Mouse (Mus musculus) liver (tissue): ENCODE data around the gene Tubg2.
"Not testable (repeated sequence)": the region's sequence is repeated elsewhere in the genome, so short reads cannot be mapped to it uniquely, and the experiment has no call there.

Experiments used
- DNase-seq: peaks from one replicate; pipeline ENCODE4 v3.0.0-alpha.2; 2020; ENCODE audit warnings: mixed read lengths

Gene Tubg2

DNA sequence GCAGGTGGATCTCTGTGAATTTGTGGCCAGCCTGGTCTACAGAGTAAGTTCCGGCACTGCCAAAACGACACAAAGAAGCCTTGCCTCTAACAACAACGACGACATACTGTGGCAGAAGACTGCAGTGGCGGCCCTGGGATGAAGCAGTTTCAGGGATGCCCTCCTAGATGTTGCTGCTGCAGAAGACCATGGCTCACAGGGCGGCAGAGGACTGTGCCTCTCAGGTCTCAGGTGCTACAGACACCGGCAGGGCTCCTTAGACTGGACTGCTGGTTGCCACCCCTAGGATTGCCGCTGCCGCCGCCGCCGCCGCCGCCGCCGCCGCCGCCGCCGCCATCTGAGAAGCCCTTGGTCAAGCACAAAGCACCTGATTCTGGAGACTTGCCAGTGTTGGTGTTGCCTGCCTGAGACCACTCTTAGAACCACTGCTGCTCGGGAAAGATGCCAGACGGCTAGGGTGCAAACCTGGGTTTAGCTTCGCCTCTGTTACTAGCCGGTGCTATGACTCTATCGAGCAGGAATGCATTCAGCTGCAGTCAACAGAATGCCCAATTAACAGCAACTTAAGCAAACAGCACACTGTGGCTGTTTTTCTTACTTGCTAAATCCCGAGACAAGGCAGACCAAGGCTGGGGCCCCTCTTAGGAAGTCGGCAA, 15.4 kb upstream of the Tubg2 start:
- DNase-seq = no peak

DNA sequence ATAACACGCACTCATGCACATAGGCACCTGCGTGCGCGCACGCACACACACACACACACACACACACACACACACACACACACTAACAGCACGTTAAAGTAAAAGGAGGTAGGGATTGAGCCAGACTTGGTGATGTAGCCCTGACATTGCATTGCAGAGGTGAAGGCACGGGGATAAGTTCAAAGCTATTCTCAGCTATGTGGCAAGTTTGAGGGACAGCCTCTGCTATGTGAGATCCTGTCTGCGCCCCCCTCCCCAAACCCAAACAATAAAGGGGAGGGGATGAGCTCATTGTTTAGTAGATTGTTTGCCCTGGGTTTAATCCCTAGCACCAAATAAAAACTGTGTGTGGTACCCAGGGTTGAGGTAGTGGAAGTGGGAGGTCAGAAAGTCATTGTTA, 14.6 kb upstream of the Tubg2 start:
- no peak for DNase-seq

DNA sequence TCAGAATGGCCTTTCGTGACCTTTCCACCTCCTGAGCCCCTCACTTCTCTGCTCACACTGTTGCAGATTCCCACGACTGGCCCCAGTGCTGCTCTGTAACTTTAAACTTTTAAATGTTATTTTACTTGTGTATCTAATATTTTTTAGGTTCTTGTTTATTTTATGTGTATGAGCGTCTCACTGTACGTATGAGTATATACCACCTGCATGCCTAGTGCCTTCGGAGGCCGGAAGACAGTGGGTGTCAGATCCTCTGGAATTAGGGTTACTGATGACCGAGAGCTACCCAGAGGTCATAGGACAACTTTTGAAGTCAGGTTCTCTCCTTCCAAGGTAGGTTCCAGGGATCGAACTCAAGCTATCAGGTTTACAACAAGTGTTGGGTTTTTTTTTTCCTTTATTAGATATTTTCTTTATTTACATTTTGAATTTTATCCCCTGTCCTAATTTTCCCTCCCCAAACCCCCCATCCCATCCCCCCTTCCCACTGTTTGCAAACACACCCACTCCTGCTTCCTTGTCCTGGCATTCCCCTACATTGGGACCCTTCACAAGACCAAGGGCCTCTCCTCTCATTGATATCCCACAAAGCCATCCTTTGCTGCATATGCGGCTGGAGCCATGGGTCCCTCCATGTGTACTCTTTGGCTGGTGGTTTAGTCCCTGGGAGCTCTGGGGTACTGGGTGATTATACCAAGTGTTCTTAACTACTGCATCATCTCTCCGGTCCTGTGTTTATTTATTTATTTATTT, 13.3 kb upstream of the Tubg2 start:
- no peak for DNase-seq

DNA sequence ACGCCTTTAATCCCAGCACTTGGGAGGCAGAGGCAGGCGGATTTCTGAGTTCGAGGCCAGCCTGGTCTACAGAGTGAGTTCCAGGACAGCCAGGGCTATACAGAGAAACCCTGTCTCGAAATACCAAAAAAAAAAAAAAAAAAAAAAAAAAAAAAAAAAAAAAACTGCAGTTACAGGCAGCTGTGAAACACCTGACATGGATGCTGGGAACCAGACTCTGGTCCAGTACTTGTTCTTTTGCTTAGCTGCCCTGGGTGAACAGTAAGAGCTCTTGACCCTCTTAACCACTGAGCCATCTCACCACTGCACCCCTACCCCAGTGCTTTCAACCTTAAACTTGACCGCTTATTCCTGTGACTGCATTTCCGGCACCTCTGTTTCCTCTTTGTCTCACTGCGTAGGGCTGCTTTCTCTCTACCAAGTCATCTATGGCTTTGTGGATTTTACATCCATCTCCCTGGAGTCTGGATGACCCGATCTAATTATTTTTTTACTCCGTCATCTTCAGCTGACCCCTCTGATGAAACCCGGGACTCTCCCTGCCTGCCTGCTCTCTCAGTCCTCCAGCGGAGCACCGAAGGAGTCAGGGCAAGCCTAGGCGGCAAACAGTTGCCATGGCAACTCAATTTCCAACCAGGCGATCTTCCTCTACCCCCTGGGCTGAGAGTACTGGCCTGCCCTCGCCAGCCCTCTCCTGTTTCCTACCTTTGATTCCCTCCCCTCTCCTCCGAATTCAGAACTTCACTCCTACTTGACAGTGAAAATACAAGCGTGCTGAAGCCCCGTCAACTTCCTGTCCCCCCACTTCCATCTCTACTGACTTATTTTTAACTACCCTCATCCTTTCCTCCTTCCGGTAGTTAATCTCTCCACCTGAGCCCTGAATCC, 12.1 kb upstream of the Tubg2 start:
- DNase-seq = no peak

DNA sequence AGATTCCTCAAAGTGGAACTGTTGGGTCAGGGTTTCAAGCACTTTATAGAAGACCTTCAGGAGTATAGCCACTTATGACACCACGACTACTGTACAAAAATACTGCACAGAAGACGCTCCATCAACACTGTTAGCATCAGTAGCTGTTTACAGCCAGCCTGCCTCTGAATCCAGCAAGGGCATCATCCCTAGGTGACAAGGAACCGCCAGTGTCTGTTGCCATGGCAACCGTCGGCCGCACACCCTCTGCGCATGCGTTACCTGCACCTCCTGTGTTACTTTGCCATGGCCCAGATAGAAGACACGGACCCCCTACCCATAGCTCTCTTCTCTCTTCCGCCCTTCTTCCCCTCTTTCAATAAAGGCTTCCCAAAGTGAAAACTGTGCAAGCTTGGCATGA, 9.3 kb upstream of the Tubg2 start:
- no peak for DNase-seq

DNA sequence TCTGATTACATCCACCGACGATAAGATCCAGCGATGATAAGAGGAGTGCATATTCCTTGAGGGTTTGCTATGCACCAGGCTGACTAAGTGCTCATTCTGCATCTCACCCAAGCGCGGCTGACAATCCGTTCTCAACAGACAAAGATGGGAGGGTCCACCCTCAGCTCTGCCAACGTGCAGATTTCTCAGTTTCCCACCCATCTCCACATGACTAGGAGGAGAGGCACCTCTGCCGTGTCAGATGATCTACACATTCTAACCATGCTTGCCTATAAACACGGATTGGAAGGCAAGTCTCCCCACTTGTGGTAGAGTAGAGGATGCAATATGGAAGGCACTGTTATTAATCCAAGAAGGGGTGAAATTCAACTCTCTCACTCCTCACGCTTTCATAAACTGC, 7.0 kb upstream of the Tubg2 start:
- DNase-seq = no peak

DNA sequence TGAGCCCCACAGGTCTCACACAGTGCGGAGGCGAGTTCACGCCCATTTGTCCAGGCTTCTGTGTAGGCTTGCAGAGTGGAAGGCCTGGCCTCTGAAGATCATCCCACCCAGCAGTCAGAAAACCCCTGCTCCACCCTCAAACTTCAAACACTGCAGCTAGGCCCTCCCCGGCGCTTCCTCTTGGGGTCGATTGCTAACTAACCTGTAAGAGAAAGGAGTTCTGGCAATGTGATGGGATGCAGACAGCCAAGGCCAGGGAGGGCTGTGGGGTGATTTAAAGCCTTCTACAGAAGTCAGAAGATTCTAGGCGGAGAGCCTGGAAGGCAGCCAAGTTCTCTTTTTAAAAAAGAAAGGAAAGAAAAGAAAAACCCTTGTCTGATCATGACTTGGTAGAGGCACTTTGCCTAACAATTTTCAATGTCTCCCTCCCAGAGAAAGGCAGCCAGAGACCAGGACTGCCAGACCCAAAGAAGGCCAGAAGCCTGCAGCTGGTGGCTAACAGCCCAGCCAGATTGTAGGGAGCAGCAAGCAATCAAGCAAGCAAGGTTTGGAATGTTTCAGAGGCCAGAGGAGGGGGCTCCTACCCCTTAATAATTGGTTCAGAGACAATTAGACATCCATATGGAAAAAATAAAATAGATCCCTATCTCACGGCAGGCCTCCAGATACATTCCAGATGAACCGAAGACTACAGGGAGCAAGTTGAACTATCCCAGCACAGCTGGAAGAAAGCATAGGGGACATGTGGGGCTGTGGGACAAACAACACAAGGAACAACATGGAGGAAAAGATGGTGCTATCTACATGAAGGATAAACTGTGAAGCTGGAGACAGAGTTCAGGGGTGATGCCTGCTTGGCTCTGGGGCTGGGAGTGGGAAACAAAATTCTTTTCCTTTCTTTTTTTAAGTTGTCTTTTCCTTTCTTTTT, 6.3 kb upstream of the Tubg2 start:
- peak; percentile 28 for DNase-seq

DNA sequence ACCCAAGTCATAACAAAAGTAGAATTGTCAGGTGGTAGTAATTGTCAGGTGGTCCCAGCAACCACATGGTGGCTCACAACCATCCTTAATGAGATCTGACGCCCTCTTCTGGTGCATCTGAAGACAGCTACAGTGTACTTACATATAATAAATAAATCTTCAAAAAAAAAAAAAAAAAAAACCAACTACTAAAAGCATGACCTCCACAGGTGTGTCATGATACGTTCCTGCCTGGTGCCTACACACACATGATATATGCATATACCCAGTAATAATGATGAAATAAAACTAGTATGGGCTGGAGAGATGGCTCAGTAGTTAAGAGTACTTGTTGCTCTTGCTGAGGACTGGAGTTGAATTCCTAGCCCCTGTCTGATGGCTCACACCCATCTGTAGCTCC, 4.6 kb upstream of the Tubg2 start:
- no peak for DNase-seq

DNA sequence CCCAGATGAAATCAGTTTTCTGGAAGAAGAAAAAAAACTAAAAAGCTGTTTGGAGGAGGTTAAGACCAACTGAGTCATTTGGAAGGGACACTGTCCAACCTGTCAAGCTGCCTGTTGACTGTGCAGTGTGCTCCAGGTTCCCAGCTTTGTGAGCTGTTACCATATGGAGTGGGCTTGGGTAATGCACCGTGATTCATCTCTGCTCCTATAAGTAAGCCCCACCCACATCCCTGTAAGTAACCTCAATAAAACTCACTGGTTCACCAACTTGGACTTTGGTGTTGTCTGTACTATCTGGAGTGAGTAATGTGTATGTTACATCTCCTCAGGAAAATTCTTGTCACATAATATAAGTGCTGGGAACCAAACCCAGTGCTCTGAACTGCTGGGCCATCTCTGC, 2.9 kb upstream of the Tubg2 start:
- DNase-seq = no peak

DNA sequence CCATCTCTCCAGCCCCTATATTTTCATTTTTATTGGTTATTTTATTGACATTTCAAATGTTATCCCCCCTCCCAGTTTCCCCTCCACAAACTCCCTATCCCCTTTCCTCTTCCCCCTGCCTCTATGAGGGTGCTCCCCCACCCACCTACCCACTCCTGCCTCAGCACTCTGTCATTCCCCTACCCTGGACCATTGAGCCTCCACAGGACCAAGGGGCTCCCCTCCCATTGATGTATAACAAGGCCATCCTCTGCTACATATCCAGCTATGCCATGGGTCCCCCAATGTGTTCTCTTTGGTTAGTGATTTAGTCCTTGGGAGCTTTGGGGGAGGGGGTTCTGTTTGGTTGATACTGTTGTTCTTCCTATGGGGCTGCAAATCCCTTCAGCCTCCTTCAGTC, 1.1 kb upstream of the Tubg2 start:
- no peak for DNase-seq

DNA sequence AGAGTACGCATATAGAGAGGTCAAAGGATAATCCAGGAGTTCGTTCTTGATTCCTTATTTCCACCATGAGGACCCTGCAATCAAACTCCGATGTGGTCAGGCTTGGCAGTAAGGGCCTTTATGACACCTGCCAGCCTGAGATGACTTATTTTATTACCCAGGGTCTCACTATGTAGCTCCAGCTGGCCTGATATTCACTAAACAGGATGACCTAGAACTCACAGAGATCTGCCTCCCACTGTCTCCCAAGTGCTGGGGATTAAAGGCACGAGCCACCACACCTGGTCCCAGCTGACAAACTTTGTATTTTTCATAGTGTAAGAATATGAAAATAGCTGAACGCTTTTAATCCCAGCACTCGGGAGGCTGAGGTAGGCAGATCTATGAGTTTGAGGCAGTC, 556 bp upstream of the Tubg2 start:
- DNase-seq = no peak

DNA sequence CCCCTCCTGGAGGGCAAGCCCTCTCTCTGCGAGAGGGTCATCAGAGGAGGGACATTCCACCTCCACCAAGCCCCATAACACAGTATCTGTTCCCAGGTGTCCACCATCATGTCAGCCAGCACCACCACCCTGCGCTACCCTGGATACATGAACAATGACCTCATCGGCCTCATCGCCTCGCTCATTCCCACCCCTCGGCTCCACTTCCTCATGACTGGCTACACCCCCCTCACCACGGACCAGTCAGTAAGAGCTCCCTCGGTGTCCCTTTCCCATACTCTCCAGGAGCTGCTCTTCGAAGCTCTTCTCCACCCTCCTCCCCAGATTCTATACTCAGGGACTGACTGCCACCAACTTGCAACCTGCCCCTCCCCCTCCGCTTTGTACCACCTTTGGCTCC, 4.4 kb downstream of the Tubg2 start:
- not testable (repeated sequence) for DNase-seq

DNA sequence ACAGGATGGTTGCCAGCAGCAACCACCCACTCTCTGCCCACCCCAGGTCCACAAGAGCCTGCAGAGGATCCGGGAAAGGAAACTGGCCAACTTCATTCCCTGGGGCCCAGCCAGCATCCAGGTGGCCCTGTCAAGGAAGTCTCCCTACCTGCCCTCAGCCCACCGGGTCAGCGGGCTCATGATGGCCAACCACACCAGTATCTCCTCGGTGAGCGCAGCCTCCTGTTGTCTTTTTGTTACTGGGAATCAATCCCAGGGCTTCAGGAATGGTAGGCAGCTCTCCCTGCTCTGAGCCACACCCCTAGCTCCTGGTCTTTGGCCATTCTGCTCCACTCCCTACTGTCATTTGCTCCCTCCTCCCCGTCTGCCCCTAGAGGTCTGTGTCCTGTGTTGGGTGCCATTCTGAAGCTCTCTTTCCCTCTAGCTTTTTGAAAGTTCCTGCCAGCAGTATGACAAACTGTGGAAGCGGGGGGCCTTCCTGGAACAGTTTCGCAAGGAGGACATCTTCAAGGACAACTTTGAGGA, 5.3 kb downstream of the Tubg2 start:
- DNase-seq = not testable (repeated sequence)

DNA sequence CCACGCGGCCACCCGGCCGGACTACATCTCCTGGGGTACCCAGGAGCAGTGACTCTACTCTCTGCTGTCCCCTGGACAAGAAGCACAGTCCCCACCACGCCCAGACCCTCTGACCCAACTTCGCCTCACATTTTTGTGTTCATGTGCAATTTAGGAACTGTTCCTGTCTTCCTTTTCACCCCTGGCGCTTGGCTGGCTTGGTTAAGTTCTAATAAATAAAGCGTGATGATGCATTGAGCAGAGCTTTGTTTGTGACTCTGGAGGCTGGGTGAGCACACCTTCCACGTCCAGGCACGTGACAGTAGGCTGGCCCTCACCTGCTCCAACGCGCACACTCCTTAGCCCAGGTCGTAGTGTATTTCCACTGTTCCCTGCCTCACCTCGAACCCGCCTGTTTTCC, 5.8 kb downstream of the Tubg2 start:
- no peak for DNase-seq

DNA sequence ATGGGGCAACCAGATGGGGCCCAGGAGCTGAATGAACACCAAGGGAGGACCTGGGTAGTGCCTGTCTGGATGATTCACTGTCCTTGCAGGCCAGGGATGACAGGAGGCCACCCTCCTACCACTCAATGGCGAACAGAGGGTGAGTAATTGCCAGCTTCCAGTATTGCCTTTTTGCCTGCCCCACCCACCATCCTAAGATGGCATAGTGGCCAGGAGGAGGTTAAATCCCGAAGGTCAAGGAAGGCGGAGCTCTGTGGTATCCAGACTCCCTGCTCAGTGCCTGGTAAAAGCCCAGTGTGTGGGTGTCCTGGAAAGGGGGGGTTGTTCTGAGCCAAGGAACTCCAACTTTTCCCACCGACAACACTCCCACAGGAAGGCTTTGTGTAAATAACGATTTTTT, 6.6 kb downstream of the Tubg2 start:
- DNase-seq = no peak

DNA sequence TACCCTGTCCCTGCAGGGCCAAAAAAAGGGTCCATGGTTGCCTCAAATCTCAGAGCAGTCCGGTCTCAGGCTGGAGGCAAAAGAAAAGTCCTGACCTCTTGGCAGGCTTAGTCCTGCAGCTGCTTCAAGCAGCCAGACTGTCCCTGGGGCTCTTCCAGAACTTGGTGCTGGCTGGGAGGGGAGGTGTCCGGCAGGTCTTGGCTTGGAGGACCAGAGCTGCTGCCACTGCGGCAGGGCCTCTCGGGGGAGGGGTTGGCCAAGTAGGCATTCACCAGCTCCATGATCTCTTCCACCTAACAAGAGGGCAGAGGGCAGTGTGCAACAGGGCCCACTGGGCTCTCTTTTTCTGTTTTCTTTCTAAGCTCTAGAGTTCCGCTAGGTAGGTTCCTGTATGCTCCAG, 7.1 kb downstream of the Tubg2 start:
- DNase-seq = no peak

DNA sequence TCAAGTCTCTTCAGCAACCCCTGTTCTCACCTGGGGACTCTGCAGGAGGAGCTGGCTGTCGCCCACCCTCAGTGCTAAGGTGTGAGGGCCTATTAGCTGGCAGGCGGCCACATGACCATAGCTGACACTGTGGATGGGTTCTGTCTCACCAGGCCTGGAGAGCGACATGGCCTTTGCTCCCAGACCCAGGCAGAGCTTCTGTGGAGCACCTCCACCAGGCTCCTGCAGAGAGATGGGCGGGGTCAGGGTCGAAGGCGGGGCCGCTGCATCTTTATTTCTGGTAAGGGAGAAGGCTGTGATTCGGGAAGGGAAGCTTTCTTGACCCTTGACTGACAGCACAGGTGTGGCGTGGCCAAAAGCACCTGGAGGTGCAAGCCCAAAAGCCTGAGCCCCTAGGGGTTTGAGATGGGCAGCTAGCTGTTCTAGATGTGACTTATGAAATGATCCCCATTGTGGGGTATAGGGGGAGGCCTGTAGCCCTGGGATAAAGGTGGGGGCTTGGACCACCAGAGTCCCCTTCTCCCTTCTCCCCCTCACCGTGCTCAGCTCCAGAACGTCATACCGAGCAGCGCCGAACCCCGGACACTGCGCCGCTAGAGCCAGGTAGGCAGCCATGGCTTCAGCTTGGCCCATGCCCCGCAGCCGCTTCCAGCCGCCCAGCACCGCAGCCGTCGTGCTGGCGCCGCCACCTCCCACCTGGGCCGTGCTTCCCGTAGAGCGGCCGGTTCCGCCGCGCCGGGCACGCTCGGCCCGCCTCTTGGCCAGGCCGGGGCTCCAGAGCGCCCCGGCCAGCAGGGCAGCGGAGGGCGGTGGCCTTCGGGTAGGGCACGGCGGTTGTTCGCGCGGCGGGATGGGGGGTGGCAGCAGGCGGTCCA, 8.0 kb downstream of the Tubg2 start:
- DNase-seq = no peak

DNA sequence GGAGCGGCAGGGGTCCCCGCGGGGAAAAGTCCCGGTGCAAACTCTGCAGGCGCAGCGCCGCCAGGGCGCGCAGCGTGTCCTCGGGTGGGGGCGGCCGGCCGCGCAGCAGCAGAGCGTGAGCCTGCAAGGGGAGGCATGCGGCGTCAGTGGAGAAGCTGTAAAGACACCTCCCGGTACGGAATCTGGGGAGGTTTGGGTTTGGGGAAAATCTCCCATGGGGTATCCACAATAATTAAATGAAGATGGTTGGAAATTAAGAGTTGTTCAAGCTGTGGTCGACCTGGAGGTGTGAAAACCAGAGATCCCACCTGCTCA, 8.6 kb downstream of the Tubg2 start:
- no peak for DNase-seq

DNA sequence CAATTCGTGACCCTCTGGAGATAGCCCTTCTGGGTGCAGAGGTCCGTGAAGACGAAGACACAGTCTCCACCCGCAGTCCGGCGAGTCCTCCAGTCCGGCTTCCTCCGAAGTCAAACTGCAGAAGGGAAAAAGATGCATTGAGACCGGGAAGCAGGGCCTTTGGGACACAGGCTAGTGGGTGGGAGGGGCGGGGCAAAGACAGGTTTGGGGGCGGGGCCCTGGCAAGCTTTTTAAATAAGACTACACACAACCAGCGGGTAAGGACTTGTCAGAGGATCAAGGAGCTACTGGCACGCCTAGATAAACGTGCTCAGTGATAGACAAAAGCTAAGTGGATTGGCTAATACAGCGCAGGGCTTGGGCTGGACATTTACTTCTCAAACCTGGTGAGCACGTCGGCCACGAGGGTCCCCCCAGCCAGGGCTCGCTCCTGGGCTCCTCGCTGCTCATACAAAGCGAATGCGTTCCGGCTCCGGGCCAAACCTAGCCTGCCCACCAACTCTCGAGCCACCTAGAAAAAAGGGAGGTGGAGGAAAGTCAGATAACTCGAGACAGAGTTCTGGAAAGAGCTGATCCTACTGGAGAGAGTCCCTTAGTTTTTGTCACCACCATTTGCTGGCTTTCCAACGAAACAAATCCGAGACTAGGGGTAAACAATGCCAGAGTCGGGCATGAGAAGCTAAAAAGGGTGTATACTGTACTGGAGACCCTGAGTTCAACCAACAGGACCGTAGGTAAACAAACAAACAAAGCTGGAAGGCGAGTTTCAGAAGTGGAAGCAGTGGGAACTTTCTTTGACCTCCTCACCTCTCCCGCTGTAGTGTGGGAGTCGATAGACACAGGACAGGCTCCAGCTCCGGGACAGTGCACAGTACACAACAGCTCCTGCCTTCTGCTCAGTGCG, 9.2 kb downstream of the Tubg2 start:
- DNase-seq = peak; percentile 42

DNA sequence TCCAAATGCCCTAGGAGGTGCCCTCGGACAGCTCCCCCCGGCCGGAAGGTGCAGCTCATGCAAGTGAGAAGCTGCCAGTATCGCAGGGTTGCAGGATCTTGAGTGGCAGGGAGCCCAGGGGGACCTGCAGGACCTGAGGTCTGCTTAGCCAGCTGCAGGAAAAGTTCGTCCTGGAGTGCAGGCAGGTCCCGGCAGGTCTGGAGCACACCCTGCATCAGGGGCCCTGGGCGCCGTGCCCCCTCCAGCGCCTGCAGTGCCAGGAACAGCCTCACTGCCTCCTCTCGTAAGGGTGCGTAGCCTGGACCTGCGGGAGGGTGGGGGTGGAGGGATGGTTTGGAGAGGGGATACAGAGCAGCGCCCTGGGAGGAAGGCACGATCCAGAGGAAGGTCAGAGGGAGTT, 10.7 kb downstream of the Tubg2 start:
- DNase-seq = no peak
